Mouse (Mus musculus) lung, postnatal 0 days (tissue): Measurements from ENCODE around the gene Frmd4a. TPM values are rescaled to one million over a fixed set of nuclear protein-coding genes. Genes with fewer than 3 reads are reported as not detected.

Experiments
- ATAC-seq: fragments of 200-750 bp; cut with Nextera tagmentation; 2 replicates; pipeline ENCODE4 v1.8.0; 2017; ENCODE audit warnings: moderate library complexity
- DNase-seq: peaks from one replicate; pipeline ENCODE4 v3.0.0-alpha.2; 2016; ENCODE audit warnings: low spot score
- H3K27ac ChIP-seq: fragments of 300-500 bp; sonication (generic); 2 replicates; pipeline ENCODE4 v1.5.1; 2014; ENCODE audit warnings: antibody characterized with exemption, mild to moderate bottlenecking, low read length, mixed read lengths
- H3K27me3 ChIP-seq: fragments of 300-500 bp; sonication (generic); replicated peaks from 2 replicates; pipeline ENCODE4 v1.6.1; 2014; ENCODE audit warnings: low read length, mixed read lengths; ENCODE audit not compliant: insufficient read depth
- H3K36me3 ChIP-seq: fragments of 300-500 bp; sonication (generic); 2 replicates; pipeline ENCODE4 v1.6.1; 2014; ENCODE audit warnings: low read length, mixed read lengths; ENCODE audit not compliant: insufficient read depth
- H3K4me1 ChIP-seq: fragments of 300-500 bp; sonication (generic); 2 replicates; pipeline ENCODE4 v1.6.1; 2014; ENCODE audit warnings: antibody characterized with exemption, low read depth, low read length, mixed read lengths; ENCODE audit not compliant: insufficient read depth
- H3K4me2 ChIP-seq: fragments of 300-500 bp; sonication (generic); replicated peaks from 2 replicates; pipeline ENCODE4 v1.6.1; 2014; ENCODE audit warnings: low read depth, mild to moderate bottlenecking, low read length, moderate library complexity, mixed read lengths
- H3K4me3 ChIP-seq: fragments of 300-500 bp; sonication (generic); 2 replicates; pipeline ENCODE4 v1.5.1; 2014; ENCODE audit warnings: low read depth, low read length
- H3K9ac ChIP-seq: fragments of 300-500 bp; sonication (generic); replicated peaks from 2 replicates; pipeline ENCODE4 v1.6.1; 2014; ENCODE audit warnings: low read depth, mild to moderate bottlenecking
- H3K9me3 ChIP-seq: fragments of 300-500 bp; sonication (generic); 2 replicates; pipeline ENCODE4 v1.6.1; 2016; ENCODE audit warnings: low read length, mixed read lengths
- CTCF ChIP-seq: IDR thresholded peaks from 2 replicates; pipeline ENCODE4 v1.5.1; 2016; ENCODE audit warnings: antibody characterized with exemption, mild to moderate bottlenecking
- EP300 ChIP-seq: IDR thresholded peaks from 2 replicates; pipeline ENCODE4 v1.6.1; 2016; ENCODE audit warnings: antibody characterized with exemption, mild to moderate bottlenecking, control low read depth
- WGBS: fragments of 180-500 bp; shearing (Covaris S2); extraction: QIAGEN DNeasy Blood & Tissue Kit; methylation state at CpG from one replicate; pipeline ENCODE4 v1.1.7; 2014; 5-methylcytosine and 5-hydroxymethylcytosine counted together
- polyA plus RNA-seq: library from polyadenylated mRNA; unstranded; fragments of >200 nt; fragmentation: Nextera tagmentation; extraction: Ambion mirVana; gene quantifications from 2 replicates; pipeline ENCODE4 v1.2.1, GENCODE M21; 2015

Frmd4a gene
- polyA plus RNA-seq, 1 experiment from 2014 or later: 15.8 TPM

GRCm38 (mm10) chr2:4582930-4583329, 565.4 kb downstream of the Frmd4a start:
- Histone ChIP-seq H3K9me3 (no peaks in the 10 kb centered on the region), H3K4me1 (peaks cover 19% of the 10 kb centered on the region), H3K4me3 (no peak overlapping the region), H3K4me2 (no peak overlapping the region), H3K27me3 (no peaks in the 10 kb centered on the region), H3K36me3 (peaks cover 10% of the 10 kb centered on the region), H3K9ac (no peak overlapping the region), H3K27ac (no peak overlapping the region)
- ATAC-seq (no peak), DNase-seq (no peak)
- 85% methylated on average over 2 of the region's 2 CpGs for WGBS
- TF ChIP-seq EP300: no peak
- no peak for TF ChIP-seq CTCF

- Histone ChIP-seq H3K36me3 (peaks cover 5% of the 10 kb centered on the region; the same call in 1 of the 2 replicates), H3K4me2 (no peak overlapping the region), H3K4me1 (peaks cover 10% of the 10 kb centered on the region), H3K9ac (no peak overlapping the region), H3K4me3 (no peak overlapping the region), H3K9me3 (no peaks in the 10 kb centered on the region), H3K27me3 (no peaks in the 10 kb centered on the region), H3K27ac (no peak overlapping the region)
- DNase-seq (no peak), ATAC-seq (no peak)
- 88% methylated on average over 5 of the region's 5 CpGs for WGBS
- TF ChIP-seq CTCF (no peak), EP300 (no peak)
Measured at GRCm38 (mm10) chr2:4584252-4584651, 566.7 kb downstream of the Frmd4a start.

GRCm38 (mm10) chr2:4586245-4586644, 568.7 kb downstream of the Frmd4a start:
- TF ChIP-seq CTCF (no peak), EP300 (peak; percentile 91)
- H3K27me3 ChIP-seq: no peaks in the 10 kb centered on the region
- WGBS: 51% methylated on average over 11 of the region's 11 CpGs
- no peak overlapping the region for H3K9ac ChIP-seq
- no peak overlapping the region for H3K4me3 ChIP-seq
- H3K4me2 ChIP-seq: no peak overlapping the region
- H3K27ac ChIP-seq: peak overlapping the region; percentile 79; the same call in 1 of the 2 replicates
- ATAC-seq (peak; percentile 86), DNase-seq (peak; percentile 66)
- H3K36me3 ChIP-seq: peaks cover 5% of the 10 kb centered on the region
- H3K4me1 ChIP-seq: peaks cover 7% of the 10 kb centered on the region
- H3K9me3 ChIP-seq: no peaks in the 10 kb centered on the region

- peak; percentile 67 for DNase-seq
- H3K9me3 ChIP-seq: no peaks in the 10 kb centered on the region
- H3K4me1 ChIP-seq: peaks cover 7% of the 10 kb centered on the region
- H3K27me3 ChIP-seq: no peaks in the 10 kb centered on the region
- 42% methylated on average over 13 of the region's 13 CpGs for WGBS
- TF ChIP-seq CTCF (no peak), EP300 (no peak)
- no peak overlapping the region for H3K9ac ChIP-seq
- H3K27ac ChIP-seq: peak overlapping the region; percentile 79
- no peaks in the 10 kb centered on the region; the same call in none of the 2 replicates for H3K36me3 ChIP-seq
- no peak overlapping the region for H3K4me2 ChIP-seq
- peak; percentile 29 for ATAC-seq
- H3K4me3 ChIP-seq: no peak overlapping the region
Measured at GRCm38 (mm10) chr2:4587685-4588409, 570.3 kb downstream of the Frmd4a start.

DNA sequence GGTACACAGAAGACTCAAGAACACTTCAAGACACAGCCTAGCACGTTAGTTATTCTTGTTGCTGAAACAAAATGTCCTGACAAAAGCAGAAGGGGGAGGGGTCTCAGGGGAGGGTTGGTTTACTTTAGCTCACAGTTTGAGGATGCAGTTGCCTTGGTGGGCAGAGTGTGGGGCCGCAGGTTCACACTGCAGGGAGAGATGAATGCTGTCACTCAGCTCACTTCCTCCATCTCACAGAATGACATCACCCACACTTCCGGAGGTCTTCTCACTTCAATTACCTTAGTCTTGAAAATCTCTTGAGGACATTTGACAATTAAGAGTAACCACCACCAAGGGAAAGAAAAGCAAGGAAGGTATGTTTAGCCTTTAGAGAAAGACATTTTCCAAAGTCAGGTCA, 574.1 kb downstream of the Frmd4a start:
- Histone ChIP-seq H3K27me3 (no peaks in the 10 kb centered on the region), H3K27ac (no peak overlapping the region), H3K4me1 (peaks cover 12% of the 10 kb centered on the region), H3K36me3 (peaks cover 10% of the 10 kb centered on the region), H3K9me3 (no peaks in the 10 kb centered on the region), H3K4me2 (no peak overlapping the region), H3K4me3 (no peak overlapping the region), H3K9ac (no peak overlapping the region)
- no peak for DNase-seq
- no peak; the same call in 1 of the 2 replicates for ATAC-seq
- 46% methylated on average over 3 of the region's 3 CpGs for WGBS
- TF ChIP-seq CTCF: no peak
- TF ChIP-seq EP300: no peak

DNA sequence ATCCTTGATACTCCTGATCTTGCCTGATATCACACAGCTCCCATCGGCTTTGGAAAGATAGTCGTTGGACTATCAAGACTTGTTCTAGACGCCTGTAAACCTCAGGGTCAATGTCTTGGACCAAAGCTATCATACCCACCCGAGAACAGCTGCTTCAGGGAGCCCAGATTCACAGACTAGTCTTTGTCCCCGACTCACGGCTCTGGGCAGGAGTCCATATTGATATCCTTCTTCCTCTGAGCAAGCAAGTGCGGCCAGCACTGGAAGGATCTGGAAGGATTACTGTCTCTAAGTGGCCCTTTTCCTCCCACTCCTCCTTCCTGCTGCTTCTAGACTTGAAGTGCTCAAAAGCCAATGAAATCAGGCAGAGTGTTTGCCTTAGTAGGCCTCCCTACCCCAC, 575.1 kb downstream of the Frmd4a start:
- Histone ChIP-seq H3K36me3 (peaks cover 19% of the 10 kb centered on the region; the same call in 1 of the 2 replicates), H3K27ac (peak overlapping the region; percentile 34; the same call in 1 of the 2 replicates), H3K4me3 (no peak overlapping the region), H3K4me1 (peaks cover 10% of the 10 kb centered on the region), H3K4me2 (no peak overlapping the region), H3K9me3 (no peaks in the 10 kb centered on the region), H3K27me3 (no peaks in the 10 kb centered on the region), H3K9ac (no peak overlapping the region)
- no peak for TF ChIP-seq CTCF
- TF ChIP-seq EP300: no peak
- WGBS: 71% methylated on average over 7 of the region's 7 CpGs
- no peak for ATAC-seq
- no peak for DNase-seq
